Mouse (Mus musculus): ENCODE measurements around the gene Nrgn. TPM values are rescaled to one million over a fixed set of nuclear protein-coding genes. Genes with fewer than 3 reads are reported as not detected.

Nrgn gene
- polyA plus RNA-seq, 1 experiment from 2014 or later = 2.6 TPM

GRCm38 (mm10) chr9:37576436-37576930, 23.8 kb upstream of the Nrgn start:
- WGBS = 26% methylated on average over 14 of the region's 14 CpGs
- H3K4me3 ChIP-seq (ENCODE audit: low read length) = no peak overlapping the region
- peak overlapping the region; percentile 20; the same call in 1 of the 2 replicates for H3K4me2 ChIP-seq (replicated peaks; ENCODE audit: low read depth, low read length)
- H3K9ac ChIP-seq (replicated peaks; ENCODE audit: low read length) = no peak overlapping the region
- H3K27me3 ChIP-seq (ENCODE audit: insufficient read depth, low read length) = 0 out of 2 replicates have a peak, but pooled peaks cover 3% of the 10 kb centered on the region
- peak; percentile 70; the same call in 1 of the 2 replicates for ATAC-seq (ENCODE audit: low FRiP score, low TSS enrichment)
- no peaks in the 10 kb centered on the region for H3K9me3 ChIP-seq (ENCODE audit: low read length)
- H3K27ac ChIP-seq (ENCODE audit: low read length) = no peak overlapping the region
- no peaks in the 10 kb centered on the region for H3K36me3 ChIP-seq (ENCODE audit: insufficient read depth, low read length)
- no peaks in the 10 kb centered on the region for H3K4me1 ChIP-seq (ENCODE audit: insufficient read depth, low read length)

DNA sequence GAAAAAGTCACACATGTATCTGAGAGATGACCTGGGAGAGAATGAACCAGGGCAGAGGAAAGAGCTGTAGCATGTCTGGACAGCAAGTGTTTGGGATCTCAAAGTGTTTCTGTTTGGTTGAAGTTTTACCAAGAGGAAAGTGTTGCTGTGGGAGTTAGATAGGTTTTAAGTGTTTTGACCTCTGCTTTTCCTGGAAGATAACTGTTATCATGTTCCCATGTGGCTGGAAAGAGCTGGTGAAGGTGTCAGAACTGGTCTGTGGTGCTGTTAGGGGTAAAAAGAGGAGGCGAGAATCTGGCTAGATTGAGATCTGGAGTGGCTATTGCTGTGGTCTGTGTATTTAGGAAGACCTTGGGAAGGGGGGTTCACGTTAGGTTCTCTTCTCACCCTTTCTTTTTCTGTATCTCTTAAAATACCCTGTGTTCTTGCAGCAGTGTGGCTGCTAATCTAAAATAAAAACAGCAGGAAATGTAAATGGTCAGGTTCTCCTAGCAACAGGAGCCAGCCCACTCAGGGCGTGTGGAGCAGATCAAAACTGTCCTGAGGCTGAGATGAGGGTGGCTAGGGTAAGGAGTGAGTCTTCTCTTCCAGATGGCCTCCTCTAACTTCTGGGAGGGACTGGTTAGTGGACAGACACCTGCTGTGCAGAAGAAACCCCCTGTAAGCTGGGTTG, 19.6 kb upstream of the Nrgn start:
- H3K27ac ChIP-seq (ENCODE audit: low read length) = no peak overlapping the region
- 65% methylated on average over 3 of the region's 3 CpGs for WGBS
- no peaks in the 10 kb centered on the region for H3K36me3 ChIP-seq (ENCODE audit: insufficient read depth, low read length)
- H3K4me1 ChIP-seq (ENCODE audit: insufficient read depth, low read length) = peaks cover 24% of the 10 kb centered on the region
- no peak overlapping the region for H3K9ac ChIP-seq (replicated peaks; ENCODE audit: low read length)
- no peak overlapping the region for H3K4me2 ChIP-seq (replicated peaks; ENCODE audit: low read depth, low read length)
- no peaks in the 10 kb centered on the region for H3K9me3 ChIP-seq (ENCODE audit: low read length)
- ATAC-seq (ENCODE audit: low FRiP score, low TSS enrichment) = no peak
- H3K27me3 ChIP-seq (ENCODE audit: insufficient read depth, low read length) = 0 out of 2 replicates have a peak, but pooled peaks cover 3% of the 10 kb centered on the region
- H3K4me3 ChIP-seq (ENCODE audit: low read length) = no peak overlapping the region

GRCm38 (mm10) chr9:37569231-37569835, 16.6 kb upstream of the Nrgn start:
- Histone ChIP-seq H3K4me1 (ENCODE audit: insufficient read depth, low read length) (peaks cover 24% of the 10 kb centered on the region), H3K9ac (replicated peaks; ENCODE audit: low read length) (no peak overlapping the region), H3K36me3 (ENCODE audit: insufficient read depth, low read length) (no peaks in the 10 kb centered on the region), H3K4me3 (ENCODE audit: low read length) (no peak overlapping the region), H3K27ac (ENCODE audit: low read length) (no peak overlapping the region), H3K27me3 (ENCODE audit: insufficient read depth, low read length) (0 out of 2 replicates have a peak, but pooled peaks cover 3% of the 10 kb centered on the region), H3K4me2 (replicated peaks; ENCODE audit: low read depth, low read length) (no peak overlapping the region), H3K9me3 (ENCODE audit: low read length) (no peaks in the 10 kb centered on the region)
- WGBS = 44% methylated on average over 2 of the region's 2 CpGs
- ATAC-seq (ENCODE audit: low FRiP score, low TSS enrichment) = no peak

DNA sequence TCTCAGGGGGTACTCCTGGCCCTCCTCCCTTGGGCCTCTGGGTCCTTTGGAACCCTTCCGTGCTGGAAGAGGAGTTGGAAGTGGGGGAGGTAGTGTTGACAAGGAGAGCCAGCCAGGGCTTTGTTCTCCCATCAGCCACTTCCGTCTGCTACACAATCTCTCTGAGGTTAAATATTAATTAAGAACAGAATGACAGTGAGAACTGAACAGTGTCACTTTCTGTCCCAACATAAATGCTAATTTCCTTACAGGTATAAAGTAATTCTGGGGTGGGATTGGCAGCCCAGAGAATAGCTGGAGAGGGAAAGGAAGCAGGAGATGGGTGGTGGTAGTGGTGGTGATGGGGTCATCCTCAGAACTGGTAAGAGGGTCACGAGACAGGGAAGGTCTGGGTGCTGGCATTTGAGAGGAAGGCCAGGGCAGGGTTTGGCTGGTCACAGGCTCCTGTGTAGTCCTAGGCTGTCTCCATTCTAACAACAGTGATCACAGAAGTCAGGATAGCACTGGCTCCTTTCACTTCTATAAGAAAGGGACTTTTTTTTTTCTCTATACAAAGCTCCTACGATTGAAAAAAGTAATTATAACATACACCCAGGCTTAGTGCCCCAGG, 16.0 kb upstream of the Nrgn start:
- H3K9ac ChIP-seq (replicated peaks; ENCODE audit: low read length) = peak overlapping the region; percentile 52; the same call in 1 of the 2 replicates
- H3K4me3 ChIP-seq (ENCODE audit: low read length) = no peak overlapping the region
- peaks cover 24% of the 10 kb centered on the region for H3K4me1 ChIP-seq (ENCODE audit: insufficient read depth, low read length)
- 0 out of 2 replicates have a peak, but pooled peaks cover 3% of the 10 kb centered on the region for H3K27me3 ChIP-seq (ENCODE audit: insufficient read depth, low read length)
- 29% methylated on average over 4 of the region's 4 CpGs for WGBS
- peak overlapping the region; percentile 17; the same call in 1 of the 2 replicates for H3K27ac ChIP-seq (ENCODE audit: low read length)
- peak; percentile 58 for ATAC-seq (ENCODE audit: low FRiP score, low TSS enrichment)
- no peaks in the 10 kb centered on the region for H3K9me3 ChIP-seq (ENCODE audit: low read length)
- no peaks in the 10 kb centered on the region for H3K36me3 ChIP-seq (ENCODE audit: insufficient read depth, low read length)
- peak overlapping the region; percentile 48 for H3K4me2 ChIP-seq (replicated peaks; ENCODE audit: low read depth, low read length)

- peak; percentile 74 for ATAC-seq (ENCODE audit: low FRiP score, low TSS enrichment)
- Histone ChIP-seq H3K4me3 (ENCODE audit: low read length) (peak overlapping the region; percentile 24), H3K9ac (replicated peaks; ENCODE audit: low read length) (peak overlapping the region; percentile 52), H3K4me2 (replicated peaks; ENCODE audit: low read depth, low read length) (peak overlapping the region; percentile 48), H3K9me3 (ENCODE audit: low read length) (no peaks in the 10 kb centered on the region), H3K36me3 (ENCODE audit: insufficient read depth, low read length) (no peaks in the 10 kb centered on the region), H3K27ac (ENCODE audit: low read length) (peak overlapping the region; percentile 25; the same call in 1 of the 2 replicates), H3K27me3 (ENCODE audit: insufficient read depth, low read length) (0 out of 2 replicates have a peak, but pooled peaks cover 3% of the 10 kb centered on the region), H3K4me1 (ENCODE audit: insufficient read depth, low read length) (peaks cover 24% of the 10 kb centered on the region)
- WGBS = 8% methylated on average over 15 of the region's 15 CpGs
Measured at GRCm38 (mm10) chr9:37567892-37568604, 15.3 kb upstream of the Nrgn start.

DNA sequence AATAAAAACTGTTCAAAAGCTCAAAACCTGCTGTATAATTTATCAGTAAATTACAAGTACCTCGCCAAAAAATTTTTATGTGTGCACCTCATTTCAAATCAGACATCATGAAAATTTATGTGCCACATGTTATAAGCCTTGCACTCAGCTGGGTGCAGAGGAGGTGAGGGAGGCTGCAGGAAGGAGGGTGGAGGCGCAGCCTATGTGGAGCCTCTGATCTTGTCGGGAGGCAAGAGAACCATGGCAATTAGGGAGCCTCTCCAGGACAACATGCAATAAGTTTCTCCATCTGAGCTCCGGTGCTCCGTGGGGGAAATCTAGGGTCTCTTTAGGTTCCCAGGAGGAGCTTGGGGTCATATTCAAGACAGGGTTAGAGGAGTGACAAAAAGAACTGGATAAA, 14.8 kb upstream of the Nrgn start:
- H3K36me3 ChIP-seq (ENCODE audit: insufficient read depth, low read length) = no peaks in the 10 kb centered on the region
- peak overlapping the region; percentile 48 for H3K4me2 ChIP-seq (replicated peaks; ENCODE audit: low read depth, low read length)
- H3K9ac ChIP-seq (replicated peaks; ENCODE audit: low read length) = no peak overlapping the region
- H3K27me3 ChIP-seq (ENCODE audit: insufficient read depth, low read length) = no peaks in the 10 kb centered on the region
- no peak overlapping the region; the same call in 1 of the 2 replicates for H3K4me3 ChIP-seq (ENCODE audit: low read length)
- no peak; the same call in 1 of the 2 replicates for ATAC-seq (ENCODE audit: low FRiP score, low TSS enrichment)
- peaks cover 24% of the 10 kb centered on the region for H3K4me1 ChIP-seq (ENCODE audit: insufficient read depth, low read length)
- no peaks in the 10 kb centered on the region for H3K9me3 ChIP-seq (ENCODE audit: low read length)
- peak overlapping the region; percentile 25; the same call in 1 of the 2 replicates for H3K27ac ChIP-seq (ENCODE audit: low read length)
- 25% methylated on average over 5 of the region's 5 CpGs for WGBS

GRCm38 (mm10) chr9:37567019-37567418, 14.3 kb upstream of the Nrgn start:
- Histone ChIP-seq H3K27me3 (ENCODE audit: insufficient read depth, low read length) (no peaks in the 10 kb centered on the region), H3K9me3 (ENCODE audit: low read length) (no peaks in the 10 kb centered on the region), H3K36me3 (ENCODE audit: insufficient read depth, low read length) (no peaks in the 10 kb centered on the region), H3K27ac (ENCODE audit: low read length) (no peak overlapping the region), H3K9ac (replicated peaks; ENCODE audit: low read length) (no peak overlapping the region), H3K4me2 (replicated peaks; ENCODE audit: low read depth, low read length) (no peak overlapping the region), H3K4me3 (ENCODE audit: low read length) (no peak overlapping the region), H3K4me1 (ENCODE audit: insufficient read depth, low read length) (peaks cover 24% of the 10 kb centered on the region)
- ATAC-seq (ENCODE audit: low FRiP score, low TSS enrichment) = no peak
- WGBS = 79% methylated on average over 2 of the region's 2 CpGs

DNA sequence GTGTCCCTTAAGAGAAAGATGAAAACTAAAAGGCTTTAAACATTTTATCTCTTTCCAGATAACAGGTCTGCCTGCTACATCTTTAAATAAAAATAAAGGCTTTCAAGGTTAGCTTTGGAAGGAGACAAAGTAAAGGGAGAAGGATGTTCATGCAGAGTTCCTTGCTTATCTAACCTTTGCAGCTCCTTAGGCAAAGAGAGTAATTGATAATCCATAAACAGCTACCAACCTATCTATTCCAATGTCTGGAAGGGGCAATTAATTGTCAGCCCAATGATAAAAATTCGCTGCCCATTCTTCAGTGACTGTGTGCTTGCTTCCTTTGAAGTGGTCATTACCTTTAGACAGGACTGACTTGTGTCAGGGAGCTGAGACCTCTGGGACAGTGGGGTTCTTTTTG, 11.1 kb upstream of the Nrgn start:
- H3K27ac ChIP-seq (ENCODE audit: low read length) = no peak overlapping the region
- H3K9ac ChIP-seq (replicated peaks; ENCODE audit: low read length) = no peak overlapping the region
- ATAC-seq (ENCODE audit: low FRiP score, low TSS enrichment) = no peak
- H3K4me1 ChIP-seq (ENCODE audit: insufficient read depth, low read length) = peaks cover 14% of the 10 kb centered on the region
- no peaks in the 10 kb centered on the region for H3K9me3 ChIP-seq (ENCODE audit: low read length)
- H3K4me2 ChIP-seq (replicated peaks; ENCODE audit: low read depth, low read length) = no peak overlapping the region
- H3K27me3 ChIP-seq (ENCODE audit: insufficient read depth, low read length) = no peaks in the 10 kb centered on the region
- no peaks in the 10 kb centered on the region for H3K36me3 ChIP-seq (ENCODE audit: insufficient read depth, low read length)
- 48% methylated on average over 1 of the region's 1 CpGs for WGBS
- H3K4me3 ChIP-seq (ENCODE audit: low read length) = no peak overlapping the region

DNA sequence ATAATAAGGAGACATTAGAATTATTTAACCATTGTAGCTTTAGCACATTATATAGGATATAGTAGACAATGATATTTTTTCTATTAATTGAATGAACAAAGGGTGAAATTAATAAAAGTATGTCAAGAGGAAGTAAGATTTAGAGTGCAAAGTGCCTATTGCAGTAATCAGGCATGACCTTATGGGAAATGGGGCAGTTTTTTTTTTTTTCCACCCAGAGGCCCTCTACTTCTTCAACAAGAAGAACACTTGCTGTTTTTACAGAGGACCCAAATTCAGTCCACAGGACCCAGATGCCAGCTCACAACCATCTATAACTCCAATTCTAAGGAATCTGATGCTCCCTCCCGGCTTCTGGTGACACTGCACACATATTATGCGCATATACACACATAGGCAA, 7.9 kb upstream of the Nrgn start:
- no peak overlapping the region for H3K9ac ChIP-seq (replicated peaks; ENCODE audit: low read length)
- H3K9me3 ChIP-seq (ENCODE audit: low read length) = no peaks in the 10 kb centered on the region
- no peak overlapping the region for H3K27ac ChIP-seq (ENCODE audit: low read length)
- ATAC-seq (ENCODE audit: low FRiP score, low TSS enrichment) = no peak
- 90% methylated on average over 2 of the region's 2 CpGs for WGBS
- no peaks in the 10 kb centered on the region for H3K27me3 ChIP-seq (ENCODE audit: insufficient read depth, low read length)
- no peaks in the 10 kb centered on the region for H3K36me3 ChIP-seq (ENCODE audit: insufficient read depth, low read length)
- no peak overlapping the region for H3K4me3 ChIP-seq (ENCODE audit: low read length)
- H3K4me2 ChIP-seq (replicated peaks; ENCODE audit: low read depth, low read length) = no peak overlapping the region
- H3K4me1 ChIP-seq (ENCODE audit: insufficient read depth, low read length) = peaks cover under 1% of the 10 kb centered on the region; the same call in 1 of the 2 replicates

Data from kidney, embryonic 16.5 days (tissue).